Mouse (Mus musculus): ENCODE results near the gene Cacna1c.

DNA sequence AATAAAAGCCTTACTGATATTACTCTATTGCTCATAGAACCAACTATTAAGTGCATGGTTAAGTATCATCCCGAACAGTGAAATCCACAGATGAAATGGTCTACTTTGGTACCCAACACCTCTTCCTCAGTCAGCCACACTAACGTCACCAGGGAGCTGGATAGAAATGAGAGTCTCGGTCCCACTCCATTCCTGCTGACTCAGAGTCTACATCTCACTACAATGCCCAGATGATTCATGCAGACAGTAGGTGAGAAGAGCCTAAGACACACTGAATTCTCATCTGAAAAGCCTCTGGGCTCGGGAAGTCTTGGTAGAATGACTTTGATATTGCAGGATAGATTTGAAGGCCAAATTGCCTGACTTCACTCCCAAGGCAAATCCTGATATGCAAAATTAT lies 240.0 kb downstream of the Cacna1c start:
- TF ChIP-seq MAX (IDR thresholded peaks at IDR 0.05; ENCODE audit: low read depth) (no peak), POLR2AphosphoS2 (IDR thresholded peaks at IDR 0.05; ENCODE audit: insufficient read length, low read depth) (no peak), POLR2A (IDR thresholded peaks at IDR 0.05; ENCODE audit: insufficient read length, low read depth) (no peak), CEBPB (IDR thresholded peaks at IDR 0.05; ENCODE audit: insufficient read depth, poor library complexity, severe bottlenecking) (no peak), E2F4 (IDR thresholded peaks at IDR 0.05; ENCODE audit: insufficient read depth) (no peak)

All from myocyte (in vitro differentiated cells).